Mouse (Mus musculus): ENCODE data around the gene Cdk14. TPM values are rescaled to one million over a fixed set of nuclear protein-coding genes. Genes with fewer than 3 reads are reported as not detected.

Cdk14 gene
- polyA plus RNA-seq, 1 experiment from 2014 or later, result 29.9 TPM

DNA sequence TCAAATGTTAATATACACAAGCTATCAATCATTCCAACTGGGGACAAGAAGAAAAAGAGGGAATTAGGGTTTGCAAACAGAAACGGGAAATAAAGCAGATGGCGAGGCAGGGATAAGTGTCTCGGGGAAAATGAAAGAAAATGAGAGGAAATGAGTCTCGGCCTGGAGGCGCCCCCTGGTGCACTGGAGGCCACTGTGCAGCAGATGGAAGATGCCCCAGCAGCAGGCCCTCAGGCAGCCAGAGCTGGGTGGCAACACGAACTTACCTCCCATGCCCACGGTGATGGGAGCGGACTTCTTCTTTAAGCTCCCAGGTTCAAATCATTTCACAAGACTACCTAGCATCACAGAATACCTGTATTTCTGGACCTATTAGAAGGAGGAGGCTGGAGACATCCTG lies 97.4 kb downstream of the Cdk14 start:
- 91% methylated on average over 8 of the region's 8 CpGs for WGBS
- Histone ChIP-seq H3K4me2 (ENCODE audit: low read depth, low read length) (no peak overlapping the region), H3K27me3 (ENCODE audit: control insufficient read depth, insufficient read depth, low read length) (no peaks in the 10 kb centered on the region), H3K4me3 (ENCODE audit: low read depth, low read length) (no peak overlapping the region), H3K4me1 (ENCODE audit: control insufficient read depth, insufficient read depth, low read length) (no peaks in the 10 kb centered on the region), H3K36me3 (replicated peaks; ENCODE audit: control insufficient read depth, insufficient read depth, low read depth, low read length) (no peaks in the 10 kb centered on the region), H3K9ac (replicated peaks; ENCODE audit: low read length) (no peak overlapping the region), H3K9me3 (replicated peaks; ENCODE audit: control insufficient read depth, low read length) (no peaks in the 10 kb centered on the region; the same call in 1 of the 2 replicates), H3K27ac (replicated peaks; ENCODE audit: low read depth, low read length) (no peak overlapping the region)
- ATAC-seq (replicated peaks; ENCODE audit: insufficient number of reproducible peaks, low FRiP score, low TSS enrichment, low read depth) (no peak), DNase-seq (ENCODE audit: low spot score) (no peak)

DNA sequence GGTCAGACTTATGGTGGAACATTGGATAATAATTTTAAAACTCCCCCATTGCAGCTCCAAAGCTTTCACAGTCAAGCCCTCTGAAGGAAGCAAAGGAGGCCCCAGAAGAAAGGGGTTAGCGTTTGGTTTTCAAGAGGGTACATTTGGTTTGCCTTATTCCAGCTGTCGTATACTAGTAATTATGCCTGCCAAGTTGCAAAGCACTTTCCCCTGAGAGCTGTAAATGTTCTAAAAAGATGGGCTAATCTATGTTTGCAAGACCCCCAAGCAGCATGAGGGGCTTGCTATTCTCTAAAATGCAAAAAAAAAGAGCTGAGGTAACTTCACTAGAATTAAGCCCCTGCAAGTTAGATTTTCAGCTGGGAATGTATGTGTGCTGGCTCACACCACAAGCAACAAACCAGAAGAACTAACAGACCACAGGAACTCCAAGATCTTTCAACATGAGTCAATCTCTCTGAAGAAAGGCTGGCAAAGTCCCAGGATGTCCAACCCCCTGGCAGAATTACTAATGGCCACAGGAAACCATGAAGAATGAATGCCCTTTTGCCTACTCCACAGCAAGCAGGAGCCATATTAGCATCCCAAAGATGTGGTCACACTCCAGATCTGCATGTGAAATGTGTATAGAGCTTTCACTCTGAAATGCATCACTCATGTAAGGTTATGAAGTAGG lies 99.5 kb downstream of the Cdk14 start:
- DNase-seq (ENCODE audit: low spot score) (no peak), ATAC-seq (replicated peaks; ENCODE audit: insufficient number of reproducible peaks, low FRiP score, low TSS enrichment, low read depth) (no peak)
- no peak overlapping the region for H3K4me2 ChIP-seq (ENCODE audit: low read depth, low read length)
- no peaks in the 10 kb centered on the region for H3K9me3 ChIP-seq (replicated peaks; ENCODE audit: control insufficient read depth, low read length)
- no peak overlapping the region for H3K4me3 ChIP-seq (ENCODE audit: low read depth, low read length)
- no peaks in the 10 kb centered on the region for H3K4me1 ChIP-seq (ENCODE audit: control insufficient read depth, insufficient read depth, low read length)
- H3K36me3 ChIP-seq (replicated peaks; ENCODE audit: control insufficient read depth, insufficient read depth, low read depth, low read length), result no peaks in the 10 kb centered on the region
- H3K9ac ChIP-seq (replicated peaks; ENCODE audit: low read length), result no peak overlapping the region
- no peaks in the 10 kb centered on the region for H3K27me3 ChIP-seq (ENCODE audit: control insufficient read depth, insufficient read depth, low read length)
- WGBS, result 56% methylated on average over 2 of the region's 2 CpGs
- no peak overlapping the region for H3K27ac ChIP-seq (replicated peaks; ENCODE audit: low read depth, low read length)

DNA sequence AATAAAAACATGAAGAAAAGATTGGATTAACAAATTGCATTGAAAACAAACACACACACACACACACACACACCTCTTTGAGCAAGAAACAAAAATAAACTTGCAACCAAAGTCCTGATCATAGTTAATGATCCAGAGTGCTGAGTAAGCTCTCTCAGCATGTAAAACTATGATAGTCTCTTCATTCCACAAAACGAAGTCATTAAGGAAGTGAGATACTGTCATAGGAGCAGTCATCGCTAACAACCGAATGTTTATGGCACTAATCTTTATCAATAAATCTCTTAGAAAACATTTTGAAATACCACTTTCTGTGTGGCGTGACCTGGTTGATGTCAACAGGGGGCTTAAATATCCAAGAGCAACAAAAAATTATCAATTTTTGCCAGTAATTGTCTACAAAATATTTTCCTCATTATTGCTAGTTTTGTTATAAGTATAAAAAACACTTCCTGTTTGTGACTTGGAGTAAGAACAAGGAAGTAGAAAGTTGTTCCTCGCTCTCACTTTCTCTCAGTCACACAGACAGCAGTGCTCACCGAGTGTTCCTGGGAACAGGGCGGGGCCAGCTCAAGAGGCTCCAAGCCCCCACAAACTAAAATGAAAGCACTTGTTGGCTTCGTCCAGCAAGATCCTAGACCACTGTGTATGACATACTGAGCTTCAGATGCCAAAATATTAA lies 100.1 kb downstream of the Cdk14 start:
- Histone ChIP-seq H3K4me3 (ENCODE audit: low read depth, low read length) (no peak overlapping the region), H3K9me3 (replicated peaks; ENCODE audit: control insufficient read depth, low read length) (no peaks in the 10 kb centered on the region), H3K9ac (replicated peaks; ENCODE audit: low read length) (no peak overlapping the region), H3K36me3 (replicated peaks; ENCODE audit: control insufficient read depth, insufficient read depth, low read depth, low read length) (no peaks in the 10 kb centered on the region), H3K27me3 (ENCODE audit: control insufficient read depth, insufficient read depth, low read length) (no peaks in the 10 kb centered on the region), H3K4me2 (ENCODE audit: low read depth, low read length) (no peak overlapping the region), H3K4me1 (ENCODE audit: control insufficient read depth, insufficient read depth, low read length) (no peaks in the 10 kb centered on the region), H3K27ac (replicated peaks; ENCODE audit: low read depth, low read length) (no peak overlapping the region)
- no peak for DNase-seq (ENCODE audit: low spot score)
- 82% methylated on average over 8 of the region's 8 CpGs for WGBS
- no peak for ATAC-seq (replicated peaks; ENCODE audit: insufficient number of reproducible peaks, low FRiP score, low TSS enrichment, low read depth)

DNA sequence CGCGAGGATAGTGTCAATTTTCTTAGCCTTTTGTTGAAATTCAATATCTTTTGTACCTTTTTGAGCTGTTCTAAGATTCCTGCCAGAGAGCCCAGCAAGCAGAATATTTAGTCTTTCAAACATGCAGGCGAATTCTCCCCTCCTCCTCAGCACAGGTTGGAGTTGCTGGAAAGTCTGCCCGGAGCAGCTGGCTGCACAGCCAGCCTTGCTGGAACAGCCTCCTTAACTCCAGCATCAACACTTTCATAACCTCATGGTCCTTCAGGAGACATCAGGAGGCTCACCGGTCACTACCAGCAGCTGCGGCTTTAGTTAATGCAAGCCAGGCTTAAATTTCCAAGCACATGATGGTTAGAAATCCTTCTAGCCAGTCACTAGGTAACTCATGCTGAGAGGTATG lies 105.8 kb downstream of the Cdk14 start:
- Histone ChIP-seq H3K4me3 (ENCODE audit: low read depth, low read length) (no peak overlapping the region), H3K27ac (replicated peaks; ENCODE audit: low read depth, low read length) (no peak overlapping the region), H3K4me1 (ENCODE audit: control insufficient read depth, insufficient read depth, low read length) (no peaks in the 10 kb centered on the region), H3K9me3 (replicated peaks; ENCODE audit: control insufficient read depth, low read length) (no peaks in the 10 kb centered on the region), H3K36me3 (replicated peaks; ENCODE audit: control insufficient read depth, insufficient read depth, low read depth, low read length) (no peaks in the 10 kb centered on the region), H3K9ac (replicated peaks; ENCODE audit: low read length) (no peak overlapping the region), H3K4me2 (ENCODE audit: low read depth, low read length) (no peak overlapping the region), H3K27me3 (ENCODE audit: control insufficient read depth, insufficient read depth, low read length) (no peaks in the 10 kb centered on the region)
- no peak for DNase-seq (ENCODE audit: low spot score)
- 69% methylated on average over 6 of the region's 6 CpGs for WGBS
- ATAC-seq (replicated peaks; ENCODE audit: insufficient number of reproducible peaks, low FRiP score, low TSS enrichment, low read depth), result no peak

DNA sequence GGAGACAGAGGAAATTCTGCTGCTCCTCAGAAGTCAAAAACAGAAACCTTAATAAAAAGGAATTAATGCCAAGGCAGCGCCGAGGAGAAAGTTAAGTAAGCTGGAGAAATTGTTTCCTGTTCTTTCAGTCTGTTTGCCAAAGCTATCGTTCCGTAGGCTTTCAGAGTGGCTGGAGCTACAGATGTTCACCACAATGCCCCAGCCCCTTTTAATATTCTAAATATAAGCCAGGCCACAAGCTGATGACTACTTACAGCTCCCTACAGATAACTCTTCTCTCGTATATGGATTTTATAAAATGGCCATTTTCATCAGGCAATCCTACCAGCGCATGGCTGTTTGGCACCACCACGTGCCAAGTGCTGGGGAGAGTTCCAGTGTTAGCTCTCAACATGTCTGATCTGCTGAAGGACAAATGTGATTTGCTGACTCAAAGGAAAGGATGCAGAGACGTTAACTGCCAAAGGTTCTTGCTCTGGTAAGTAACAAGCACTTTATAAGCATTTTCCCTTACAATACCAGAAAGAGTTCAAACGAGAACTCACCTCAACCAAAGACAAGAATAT lies 106.8 kb downstream of the Cdk14 start:
- DNase-seq (ENCODE audit: low spot score) (no peak), ATAC-seq (replicated peaks; ENCODE audit: insufficient number of reproducible peaks, low FRiP score, low TSS enrichment, low read depth) (no peak)
- no peak overlapping the region for H3K27ac ChIP-seq (replicated peaks; ENCODE audit: low read depth, low read length)
- H3K4me3 ChIP-seq (ENCODE audit: low read depth, low read length), result no peak overlapping the region
- 77% methylated on average over 9 of the region's 9 CpGs for WGBS
- no peaks in the 10 kb centered on the region for H3K9me3 ChIP-seq (replicated peaks; ENCODE audit: control insufficient read depth, low read length)
- H3K9ac ChIP-seq (replicated peaks; ENCODE audit: low read length), result no peak overlapping the region
- H3K36me3 ChIP-seq (replicated peaks; ENCODE audit: control insufficient read depth, insufficient read depth, low read depth, low read length), result no peaks in the 10 kb centered on the region
- no peaks in the 10 kb centered on the region for H3K4me1 ChIP-seq (ENCODE audit: control insufficient read depth, insufficient read depth, low read length)
- H3K27me3 ChIP-seq (ENCODE audit: control insufficient read depth, insufficient read depth, low read length), result no peaks in the 10 kb centered on the region
- H3K4me2 ChIP-seq (ENCODE audit: low read depth, low read length), result no peak overlapping the region

DNA sequence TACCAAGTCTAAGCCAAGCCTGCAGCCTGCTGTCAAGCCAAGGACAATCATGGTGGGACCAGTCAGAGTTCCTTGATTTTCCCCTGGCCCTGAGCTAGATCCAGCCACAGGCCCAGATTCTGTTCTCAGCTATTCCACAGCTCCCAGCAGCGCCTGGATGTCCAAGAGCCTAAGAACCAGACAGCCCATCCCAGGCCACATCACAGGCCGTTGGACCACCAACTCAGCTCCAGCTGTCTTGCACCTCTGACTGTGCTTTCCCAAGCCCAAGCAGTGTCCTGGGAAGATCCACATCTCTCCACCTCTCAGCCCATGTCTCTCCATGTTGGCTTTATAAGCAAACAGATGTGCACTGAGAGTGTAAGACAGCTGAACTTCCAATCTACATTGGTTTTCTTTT lies 114.8 kb downstream of the Cdk14 start:
- no peak for DNase-seq (ENCODE audit: low spot score)
- no peak overlapping the region for H3K4me3 ChIP-seq (ENCODE audit: low read depth, low read length)
- no peak overlapping the region for H3K27ac ChIP-seq (replicated peaks; ENCODE audit: low read depth, low read length)
- H3K4me1 ChIP-seq (ENCODE audit: control insufficient read depth, insufficient read depth, low read length), result no peaks in the 10 kb centered on the region
- H3K9ac ChIP-seq (replicated peaks; ENCODE audit: low read length), result no peak overlapping the region
- no peak overlapping the region for H3K4me2 ChIP-seq (ENCODE audit: low read depth, low read length)
- 90% methylated on average over 2 of the region's 2 CpGs for WGBS
- no peaks in the 10 kb centered on the region for H3K36me3 ChIP-seq (replicated peaks; ENCODE audit: control insufficient read depth, insufficient read depth, low read depth, low read length)
- H3K9me3 ChIP-seq (replicated peaks; ENCODE audit: control insufficient read depth, low read length), result no peaks in the 10 kb centered on the region
- no peaks in the 10 kb centered on the region for H3K27me3 ChIP-seq (ENCODE audit: control insufficient read depth, insufficient read depth, low read length)
- ATAC-seq (replicated peaks; ENCODE audit: insufficient number of reproducible peaks, low FRiP score, low TSS enrichment, low read depth), result no peak

DNA sequence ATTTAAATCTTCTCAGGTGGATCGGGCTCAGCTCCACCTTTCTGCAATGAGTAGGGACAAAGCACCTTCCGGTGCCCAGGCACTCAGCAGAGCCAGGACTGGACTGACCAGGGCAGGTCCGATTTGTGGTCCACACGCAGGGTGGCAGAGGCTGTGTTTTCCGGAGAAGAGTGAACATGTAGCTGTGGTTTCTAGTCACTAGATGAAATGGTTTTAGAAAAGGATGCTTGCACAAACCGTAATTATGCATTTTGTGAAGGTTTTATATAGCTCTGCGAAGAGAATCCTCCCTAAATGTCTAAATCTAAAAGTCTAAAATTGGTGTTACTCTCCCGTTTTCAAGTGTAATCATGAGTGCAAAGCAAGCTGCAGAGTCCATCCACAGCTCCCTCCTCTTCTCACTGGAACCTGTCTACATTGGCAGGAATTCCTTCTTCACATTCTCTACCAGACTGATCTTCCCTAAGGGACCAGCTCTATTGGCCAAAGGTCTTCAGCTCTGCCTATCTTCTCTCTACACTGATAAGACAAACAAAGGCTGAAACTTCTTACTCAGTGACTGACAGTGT lies 116.9 kb downstream of the Cdk14 start:
- Histone ChIP-seq H3K9me3 (replicated peaks; ENCODE audit: control insufficient read depth, low read length) (no peaks in the 10 kb centered on the region), H3K36me3 (replicated peaks; ENCODE audit: control insufficient read depth, insufficient read depth, low read depth, low read length) (no peaks in the 10 kb centered on the region), H3K4me1 (ENCODE audit: control insufficient read depth, insufficient read depth, low read length) (no peaks in the 10 kb centered on the region), H3K4me3 (ENCODE audit: low read depth, low read length) (no peak overlapping the region), H3K9ac (replicated peaks; ENCODE audit: low read length) (no peak overlapping the region), H3K4me2 (ENCODE audit: low read depth, low read length) (no peak overlapping the region), H3K27ac (replicated peaks; ENCODE audit: low read depth, low read length) (no peak overlapping the region), H3K27me3 (ENCODE audit: control insufficient read depth, insufficient read depth, low read length) (no peaks in the 10 kb centered on the region)
- ATAC-seq (replicated peaks; ENCODE audit: insufficient number of reproducible peaks, low FRiP score, low TSS enrichment, low read depth) (no peak), DNase-seq (ENCODE audit: low spot score) (no peak)
- WGBS, result 94% methylated on average over 8 of the region's 8 CpGs

DNA sequence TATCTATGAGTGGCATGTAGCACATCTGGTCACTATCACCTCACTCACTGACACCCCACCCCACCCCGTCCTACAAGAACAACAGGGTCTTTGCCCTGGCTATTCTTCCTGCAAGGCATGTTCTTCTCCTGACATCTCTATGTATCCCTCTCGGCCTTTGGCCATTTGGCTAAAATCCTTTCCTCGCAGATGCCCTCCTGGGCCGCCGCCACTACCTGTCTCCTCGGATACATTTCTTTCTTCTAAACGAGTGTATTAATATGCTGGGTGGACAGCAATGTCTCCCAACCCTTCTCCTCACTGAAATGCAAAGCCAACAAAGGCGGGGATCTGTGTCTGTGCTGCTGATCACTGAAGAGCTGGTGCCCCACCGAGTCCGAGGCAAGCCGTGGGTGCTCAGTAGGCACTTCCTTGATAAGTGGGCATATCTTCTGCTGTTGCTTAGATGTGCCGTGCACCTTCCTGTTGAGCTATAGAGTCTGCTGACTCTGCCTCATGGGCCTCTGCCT lies 118.5 kb downstream of the Cdk14 start:
- DNase-seq (ENCODE audit: low spot score) (no peak), ATAC-seq (replicated peaks; ENCODE audit: insufficient number of reproducible peaks, low FRiP score, low TSS enrichment, low read depth) (no peak)
- WGBS, result 85% methylated on average over 12 of the region's 12 CpGs
- Histone ChIP-seq H3K4me1 (ENCODE audit: control insufficient read depth, insufficient read depth, low read length) (no peaks in the 10 kb centered on the region), H3K4me2 (ENCODE audit: low read depth, low read length) (no peak overlapping the region), H3K36me3 (replicated peaks; ENCODE audit: control insufficient read depth, insufficient read depth, low read depth, low read length) (no peaks in the 10 kb centered on the region), H3K4me3 (ENCODE audit: low read depth, low read length) (no peak overlapping the region), H3K27ac (replicated peaks; ENCODE audit: low read depth, low read length) (no peak overlapping the region), H3K27me3 (ENCODE audit: control insufficient read depth, insufficient read depth, low read length) (no peaks in the 10 kb centered on the region), H3K9ac (replicated peaks; ENCODE audit: low read length) (no peak overlapping the region), H3K9me3 (replicated peaks; ENCODE audit: control insufficient read depth, low read length) (no peaks in the 10 kb centered on the region)

Data from embryonic facial prominence, embryonic 11.5 days (tissue).